Mouse (Mus musculus): ENCODE results near the gene Whamm. TPM values are rescaled to one million over a fixed set of nuclear protein-coding genes. Genes with fewer than 3 reads are reported as not detected.

The Whamm gene
- total RNA-seq, 1 experiment: 10.7 TPM

DNA sequence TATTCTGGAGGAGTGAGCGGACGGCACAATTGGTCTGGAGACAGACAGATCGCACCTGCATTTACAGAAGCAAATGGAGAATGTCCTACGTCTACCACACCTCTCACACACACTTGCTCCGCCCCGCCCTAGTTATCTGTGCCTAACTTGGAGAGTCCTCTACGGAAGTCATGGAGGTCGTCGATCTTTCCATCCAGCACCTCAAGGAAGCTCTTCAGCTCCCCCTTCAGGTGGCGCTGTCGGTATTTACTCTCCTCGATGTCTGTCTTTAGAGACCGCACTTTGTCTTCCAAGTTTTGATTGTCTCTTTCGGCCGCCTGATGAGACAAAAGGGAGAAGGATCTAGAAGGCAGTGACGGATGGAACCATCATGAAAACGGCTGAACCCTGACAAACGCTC is 39.1 kb downstream of the Whamm start:
- peak; percentile 78 for DNase-seq (ENCODE audit: low read depth, low spot score)
- Histone ChIP-seq H3K9ac (ENCODE audit: insufficient read depth, low read depth, low read length, poor library complexity, severe bottlenecking) (0 out of 2 replicates have a peak overlapping the region, but pooled peaks have one; percentile 18), H3K4me3 (ENCODE audit: insufficient read depth in 1 of 2, low read depth in 1 of 2, low read length in 2 of 2, poor library complexity in 1 of 2, severe bottlenecking in 1 of 2) (peak overlapping the region; percentile 37 to 40; a peak in 3 of 4 replicates), H3K9me3 (ENCODE audit: control insufficient read depth, insufficient read depth, low read depth, low read length) (no peaks in the 10 kb centered on the region), H3K27ac (ENCODE audit: insufficient read depth, low read depth, low read length, poor library complexity, severe bottlenecking) (no peak overlapping the region), H3K36me3 (ENCODE audit: control insufficient read depth, insufficient read depth, low read length, poor library complexity, severe bottlenecking) (no peaks in the 10 kb centered on the region), H3K4me1 (ENCODE audit: control insufficient read depth in 2 of 2, insufficient read depth in 2 of 2, low read length in 2 of 2, poor library complexity in 1 of 2) (peaks cover 0 to 6% of the 10 kb centered on the region in 2 experiments; a peak in 1 of 4 replicates)
- in situ Hi-C loops (cut with MboI; ENCODE audit: low sequenced_read_pairs in 2 of 2, unreplicated experiment in 2 of 2): no loop called here
- peak; percentile 13; the same call in 1 of the 2 replicates for TF ChIP-seq ZC3H11A (IDR thresholded peaks at IDR 0.05; ENCODE audit: borderline replicate concordance, low read depth, low read length)
- no peak for TF ChIP-seq ZNF384 (IDR thresholded peaks at IDR 0.05; ENCODE audit: low read depth, low read length)

DNA sequence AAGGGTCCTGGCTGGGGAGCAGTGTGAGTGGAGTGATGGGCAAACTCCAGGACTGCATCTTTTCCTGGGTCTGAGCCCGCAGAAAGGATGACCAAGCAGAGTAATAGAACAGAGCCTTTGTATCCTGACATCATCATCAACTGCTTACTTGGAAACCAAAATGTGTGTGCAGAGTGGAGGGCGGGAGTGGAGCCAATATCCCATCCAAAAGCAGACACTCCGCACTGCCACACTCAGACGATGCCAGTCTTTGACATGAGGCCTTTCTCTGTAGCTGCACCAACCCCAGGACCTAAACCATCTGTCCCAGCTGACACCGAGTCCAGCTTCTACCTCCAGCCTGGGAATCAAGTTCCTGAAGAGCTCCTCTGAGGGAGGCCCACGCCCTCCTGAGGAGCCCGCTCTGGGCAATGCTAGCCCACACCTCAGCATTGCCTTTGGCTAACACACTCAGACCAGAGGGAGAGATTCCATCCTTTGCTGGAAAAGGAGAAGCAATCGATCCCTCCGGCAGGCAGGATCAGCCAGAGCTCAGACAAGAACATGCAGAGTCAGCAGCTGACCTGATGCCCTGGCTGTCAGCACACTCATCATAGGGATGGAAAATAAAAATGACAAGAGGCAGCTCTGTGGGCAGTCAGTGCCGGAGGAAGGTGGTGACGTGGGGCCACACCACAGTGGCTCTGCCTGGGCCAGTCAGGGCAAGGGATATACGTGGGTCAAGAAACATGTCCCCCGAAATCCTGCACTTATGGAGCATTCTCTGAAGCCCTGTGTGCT is 42.0 kb downstream of the Whamm start:
- in situ Hi-C loops (cut with MboI; ENCODE audit: low sequenced_read_pairs in 2 of 2, unreplicated experiment in 2 of 2): no loop called here
- Histone ChIP-seq H3K4me1 (ENCODE audit: control insufficient read depth in 2 of 2, insufficient read depth in 2 of 2, low read length in 2 of 2, poor library complexity in 1 of 2) (peaks cover 0 to 9% of the 10 kb centered on the region in 2 experiments; a peak in 1 of 4 replicates), H3K9ac (ENCODE audit: insufficient read depth, low read depth, low read length, poor library complexity, severe bottlenecking) (no peak overlapping the region), H3K27ac (ENCODE audit: insufficient read depth, low read depth, low read length, poor library complexity, severe bottlenecking) (no peak overlapping the region), H3K9me3 (ENCODE audit: control insufficient read depth, insufficient read depth, low read depth, low read length) (no peaks in the 10 kb centered on the region), H3K36me3 (ENCODE audit: control insufficient read depth, insufficient read depth, low read length, poor library complexity, severe bottlenecking) (no peaks in the 10 kb centered on the region), H3K4me3 (ENCODE audit: insufficient read depth in 1 of 2, low read depth in 1 of 2, low read length in 2 of 2, poor library complexity in 1 of 2, severe bottlenecking in 1 of 2) (no peak overlapping the region)
- no peak for DNase-seq (ENCODE audit: low read depth, low spot score)
- TF ChIP-seq ZC3H11A (IDR thresholded peaks at IDR 0.05; ENCODE audit: borderline replicate concordance, low read depth, low read length) (no peak), ZNF384 (IDR thresholded peaks at IDR 0.05; ENCODE audit: low read depth, low read length) (no peak), MAFK (IDR thresholded peaks at IDR 0.05; ENCODE audit: insufficient read depth, low read depth, low read length) (no peak), HCFC1 (IDR thresholded peaks at IDR 0.05; ENCODE audit: borderline replicate concordance, insufficient read depth, low read length) (no peak), CHD2 (IDR thresholded peaks at IDR 0.05; ENCODE audit: low read depth, low read length) (no peak)

DNA sequence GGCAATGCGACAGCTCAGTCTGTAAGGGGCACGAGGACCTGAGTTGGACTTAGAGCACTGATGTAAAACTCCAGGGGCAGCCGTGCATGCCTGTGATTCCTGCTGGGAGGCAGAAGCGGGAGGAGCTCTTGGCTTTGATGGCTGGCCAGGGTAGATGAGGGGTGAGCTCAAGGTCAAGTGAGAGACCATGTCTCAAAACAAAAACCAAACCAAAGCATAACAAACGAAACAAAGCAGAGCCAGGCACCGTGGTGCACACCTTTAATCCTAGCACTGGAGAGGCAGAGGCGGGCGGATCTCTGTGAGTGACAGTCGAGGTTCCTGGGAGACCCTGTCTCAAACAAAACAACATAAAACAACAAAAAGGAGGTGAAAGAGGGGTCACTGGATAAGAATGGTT is 44.0 kb downstream of the Whamm start:
- TF ChIP-seq ZC3H11A (IDR thresholded peaks at IDR 0.05; ENCODE audit: borderline replicate concordance, low read depth, low read length): no peak
- TF ChIP-seq HCFC1 (IDR thresholded peaks at IDR 0.05; ENCODE audit: borderline replicate concordance, insufficient read depth, low read length): no peak
- TF ChIP-seq ZNF384 (IDR thresholded peaks at IDR 0.05; ENCODE audit: low read depth, low read length): no peak
- TF ChIP-seq MAFK (IDR thresholded peaks at IDR 0.05; ENCODE audit: insufficient read depth, low read depth, low read length): no peak
- TF ChIP-seq CHD2 (IDR thresholded peaks at IDR 0.05; ENCODE audit: low read depth, low read length): no peak
- Histone ChIP-seq H3K9me3 (ENCODE audit: control insufficient read depth, insufficient read depth, low read depth, low read length) (no peaks in the 10 kb centered on the region), H3K9ac (ENCODE audit: insufficient read depth, low read depth, low read length, poor library complexity, severe bottlenecking) (no peak overlapping the region), H3K4me1 (ENCODE audit: control insufficient read depth in 2 of 2, insufficient read depth in 2 of 2, low read length in 2 of 2, poor library complexity in 1 of 2) (peaks cover 0 to 6% of the 10 kb centered on the region in 2 experiments; a peak in 1 of 4 replicates), H3K36me3 (ENCODE audit: control insufficient read depth, insufficient read depth, low read length, poor library complexity, severe bottlenecking) (no peaks in the 10 kb centered on the region), H3K27ac (ENCODE audit: insufficient read depth, low read depth, low read length, poor library complexity, severe bottlenecking) (no peak overlapping the region), H3K4me3 (ENCODE audit: insufficient read depth in 1 of 2, low read depth in 1 of 2, low read length in 2 of 2, poor library complexity in 1 of 2, severe bottlenecking in 1 of 2) (no peak overlapping the region)
- in situ Hi-C loops (cut with MboI; ENCODE audit: low sequenced_read_pairs in 2 of 2, unreplicated experiment in 2 of 2): no loop called here
- DNase-seq (ENCODE audit: low read depth, low spot score): no peak

DNA sequence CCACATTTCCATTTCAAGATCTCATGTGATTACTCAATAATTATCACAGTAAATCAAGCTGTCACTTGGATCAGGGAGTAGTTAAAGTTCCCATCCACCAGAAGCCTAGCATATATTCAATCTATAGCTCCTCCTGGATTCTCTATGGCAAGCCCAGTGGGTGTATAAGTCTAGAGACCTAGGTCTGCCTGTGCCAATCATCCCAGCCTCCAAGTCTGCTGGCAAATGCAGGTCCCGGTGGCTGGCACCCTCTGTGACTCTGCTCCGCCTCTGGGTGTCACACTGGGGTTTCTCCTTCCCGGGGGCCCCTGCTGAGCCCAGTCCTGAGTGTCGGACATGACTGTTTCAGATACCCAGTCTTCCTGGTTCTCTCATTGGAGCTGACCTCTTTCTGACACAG is 51.7 kb downstream of the Whamm start:
- Histone ChIP-seq H3K27ac (ENCODE audit: insufficient read depth, low read depth, low read length, poor library complexity, severe bottlenecking) (no peak overlapping the region), H3K4me3 (ENCODE audit: insufficient read depth in 1 of 2, low read depth in 1 of 2, low read length in 2 of 2, poor library complexity in 1 of 2, severe bottlenecking in 1 of 2) (no peak overlapping the region), H3K9ac (ENCODE audit: insufficient read depth, low read depth, low read length, poor library complexity, severe bottlenecking) (no peak overlapping the region), H3K4me1 (ENCODE audit: control insufficient read depth in 2 of 2, insufficient read depth in 2 of 2, low read length in 2 of 2, poor library complexity in 1 of 2) (no peaks in the 10 kb centered on the region; a peak in 1 of 4 replicates), H3K36me3 (ENCODE audit: control insufficient read depth, insufficient read depth, low read length, poor library complexity, severe bottlenecking) (no peaks in the 10 kb centered on the region), H3K9me3 (ENCODE audit: control insufficient read depth, insufficient read depth, low read depth, low read length) (no peaks in the 10 kb centered on the region)
- in situ Hi-C loops (cut with MboI; ENCODE audit: low sequenced_read_pairs in 2 of 2, unreplicated experiment in 2 of 2): no loop called here
- DNase-seq (ENCODE audit: low read depth, low spot score): no peak
- TF ChIP-seq MAFK (IDR thresholded peaks at IDR 0.05; ENCODE audit: insufficient read depth, low read depth, low read length) (no peak), ZNF384 (IDR thresholded peaks at IDR 0.05; ENCODE audit: low read depth, low read length) (no peak), HCFC1 (IDR thresholded peaks at IDR 0.05; ENCODE audit: borderline replicate concordance, insufficient read depth, low read length) (no peak), CHD2 (IDR thresholded peaks at IDR 0.05; ENCODE audit: low read depth, low read length) (no peak), ZC3H11A (IDR thresholded peaks at IDR 0.05; ENCODE audit: borderline replicate concordance, low read depth, low read length) (no peak)

Measured in ES-E14 (cell line).